Mouse (Mus musculus) kidney, postnatal 0 days (tissue): ENCODE data around the gene Gm6525. TPM values are rescaled to one million over a fixed set of nuclear protein-coding genes. Genes with fewer than 3 reads are reported as not detected.

Experiments used
- ATAC-seq: fragments of 200-750 bp; cut with Nextera tagmentation; replicated peaks from 2 replicates; pipeline ENCODE4 v1.8.0; 2017; ENCODE audit warnings: low read depth, moderate number of reproducible peaks, moderate TSS enrichment, moderate library complexity; ENCODE audit not compliant: low FRiP score
- DNase-seq: peaks from one replicate; pipeline ENCODE4 v3.0.0-alpha.2; 2016; ENCODE audit warnings: low spot score
- H3K27ac ChIP-seq: fragments of 300-500 bp; sonication (generic); 2 replicates; pipeline ENCODE4 v1.5.1; 2014; ENCODE audit warnings: mild to moderate bottlenecking
- H3K27me3 ChIP-seq: fragments of 300-500 bp; sonication (generic); 2 replicates; pipeline ENCODE4 v1.6.1; 2014; ENCODE audit warnings: low read length, mixed read lengths; ENCODE audit not compliant: insufficient read depth
- H3K36me3 ChIP-seq: fragments of 300-500 bp; sonication (generic); 2 replicates; pipeline ENCODE4 v1.6.1; 2014; ENCODE audit warnings: low read length, mixed read lengths; ENCODE audit not compliant: insufficient read depth
- H3K4me1 ChIP-seq: fragments of 300-500 bp; sonication (generic); replicated peaks from 2 replicates; pipeline ENCODE4 v1.6.1; 2014; ENCODE audit warnings: antibody characterized with exemption, low read length, mixed read lengths; ENCODE audit not compliant: insufficient read depth
- H3K4me2 ChIP-seq: fragments of 300-500 bp; sonication (generic); 2 replicates; pipeline ENCODE4 v1.6.1; 2014; ENCODE audit warnings: mild to moderate bottlenecking, low read length, moderate library complexity, mixed read lengths
- H3K4me3 ChIP-seq: fragments of 300-500 bp; sonication (generic); replicated peaks from 2 replicates; pipeline ENCODE4 v1.5.1; 2014; ENCODE audit warnings: low read depth, low read length
- H3K9ac ChIP-seq: fragments of 300-500 bp; sonication (generic); 2 replicates; pipeline ENCODE4 v1.6.1; 2014; ENCODE audit warnings: low read depth, low read length
- H3K9me3 ChIP-seq: fragments of 300-500 bp; sonication (generic); replicated peaks from 2 replicates; pipeline ENCODE4 v1.6.1; 2016; ENCODE audit warnings: low read length, inconsistent platforms, mixed read lengths
- CTCF ChIP-seq: IDR thresholded peaks from 2 replicates; pipeline ENCODE4 v1.5.1; 2016; ENCODE audit warnings: antibody characterized with exemption, low read depth, mild to moderate bottlenecking, moderate library complexity
- WGBS: fragments of 180-500 bp; shearing (Covaris S2); extraction: QIAGEN DNeasy Blood & Tissue Kit; methylation state at CpG from one replicate; pipeline ENCODE4 v1.1.7; 2014; 5-methylcytosine and 5-hydroxymethylcytosine counted together
- polyA plus RNA-seq: library from polyadenylated mRNA; unstranded; fragments of >200 nt; fragmentation: Nextera tagmentation; extraction: Ambion mirVana; gene quantifications from 2 replicates; pipeline ENCODE4 v1.2.1, GENCODE M21; 2015

The Gm6525 gene
- polyA plus RNA-seq, 1 experiment from 2014 or later: 0.66 TPM

DNA sequence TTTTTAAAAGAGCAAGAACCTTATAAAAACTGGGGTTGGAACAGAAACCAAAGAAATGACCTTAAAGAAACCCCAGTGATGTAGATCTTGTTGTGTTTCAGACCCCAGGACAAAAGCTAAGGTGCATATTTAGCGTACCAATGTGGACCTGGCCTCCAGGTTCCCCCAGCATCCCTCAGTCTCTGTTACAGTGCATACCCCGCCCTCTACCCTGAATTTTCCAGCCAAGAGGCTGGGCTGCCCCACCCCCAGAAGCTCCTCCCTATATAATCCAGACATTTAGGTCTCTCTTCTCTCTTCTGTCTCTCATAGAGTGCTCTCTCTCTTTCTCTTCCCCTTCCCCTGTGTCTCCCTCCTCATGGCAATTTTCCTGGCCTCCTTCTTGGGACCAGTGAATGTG lies 6.4 kb downstream of the Gm6525 start:
- no peak for TF ChIP-seq CTCF
- ATAC-seq: no peak

DNA sequence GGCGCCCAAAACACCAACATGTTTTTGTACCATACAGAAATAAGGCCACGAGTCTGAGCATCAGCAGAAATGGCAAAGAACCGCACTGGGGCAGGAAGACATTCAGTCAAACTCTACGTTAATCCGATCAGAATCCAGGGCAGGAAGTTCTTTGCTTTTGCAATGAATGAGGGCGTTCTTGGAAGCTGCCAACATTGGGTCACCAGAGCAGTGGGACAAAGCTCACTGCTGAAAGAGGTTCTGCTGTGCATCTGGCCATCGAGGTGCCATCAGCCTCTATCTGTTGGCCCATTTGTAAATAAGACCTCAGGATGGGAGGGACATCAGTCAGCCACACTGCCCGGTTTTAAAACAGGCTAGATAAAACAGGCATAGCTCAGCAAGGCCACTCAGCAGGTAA lies 7.2 kb downstream of the Gm6525 start:
- H3K27me3 ChIP-seq: no peaks in the 10 kb centered on the region
- no peak for TF ChIP-seq CTCF

More for the DNA sequence above, 6.4 kb downstream of the Gm6525 start:
- no peaks in the 10 kb centered on the region for H3K4me1 ChIP-seq
- H3K4me2 ChIP-seq: no peak overlapping the region
- H3K36me3 ChIP-seq: no peaks in the 10 kb centered on the region
- H3K9me3 ChIP-seq: no peaks in the 10 kb centered on the region
- 89% methylated on average over 2 of the region's 2 CpGs for WGBS
- no peak overlapping the region for H3K27ac ChIP-seq
- no peak for DNase-seq
- no peak overlapping the region for H3K4me3 ChIP-seq
- no peak overlapping the region for H3K9ac ChIP-seq
- no peaks in the 10 kb centered on the region for H3K27me3 ChIP-seq

DNA sequence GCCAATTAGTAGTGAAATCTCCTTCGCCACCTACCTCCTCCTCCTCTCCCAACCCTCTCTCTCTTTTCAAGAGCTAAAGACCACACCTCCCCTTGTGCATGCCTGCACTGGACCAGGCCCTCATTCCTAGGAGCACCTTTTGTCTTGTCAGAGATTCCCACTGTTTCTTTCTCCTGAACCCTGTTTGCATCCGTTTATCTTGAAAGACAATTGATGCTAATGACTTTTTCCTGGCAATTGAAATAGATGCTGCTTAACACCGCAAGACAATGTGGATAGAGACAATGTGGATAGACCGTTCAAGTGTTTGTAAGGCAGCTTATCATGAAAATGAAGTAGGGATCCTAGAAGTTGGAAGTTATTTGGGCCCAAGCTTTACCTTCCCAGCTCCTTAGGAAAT lies 7.8 kb downstream of the Gm6525 start:
- no peak overlapping the region for H3K27ac ChIP-seq
- no peak for ATAC-seq
- WGBS: 71% methylated on average over 4 of the region's 4 CpGs

More for the DNA sequence above, 7.2 kb downstream of the Gm6525 start:
- H3K36me3 ChIP-seq: no peaks in the 10 kb centered on the region
- H3K4me1 ChIP-seq: no peaks in the 10 kb centered on the region
- ATAC-seq (no peak), DNase-seq (no peak)
- H3K9ac ChIP-seq: no peak overlapping the region
- no peak overlapping the region for H3K4me2 ChIP-seq
- no peak overlapping the region for H3K27ac ChIP-seq
- no peak overlapping the region for H3K4me3 ChIP-seq
- 65% methylated on average over 8 of the region's 8 CpGs for WGBS
- no peaks in the 10 kb centered on the region for H3K9me3 ChIP-seq

DNA sequence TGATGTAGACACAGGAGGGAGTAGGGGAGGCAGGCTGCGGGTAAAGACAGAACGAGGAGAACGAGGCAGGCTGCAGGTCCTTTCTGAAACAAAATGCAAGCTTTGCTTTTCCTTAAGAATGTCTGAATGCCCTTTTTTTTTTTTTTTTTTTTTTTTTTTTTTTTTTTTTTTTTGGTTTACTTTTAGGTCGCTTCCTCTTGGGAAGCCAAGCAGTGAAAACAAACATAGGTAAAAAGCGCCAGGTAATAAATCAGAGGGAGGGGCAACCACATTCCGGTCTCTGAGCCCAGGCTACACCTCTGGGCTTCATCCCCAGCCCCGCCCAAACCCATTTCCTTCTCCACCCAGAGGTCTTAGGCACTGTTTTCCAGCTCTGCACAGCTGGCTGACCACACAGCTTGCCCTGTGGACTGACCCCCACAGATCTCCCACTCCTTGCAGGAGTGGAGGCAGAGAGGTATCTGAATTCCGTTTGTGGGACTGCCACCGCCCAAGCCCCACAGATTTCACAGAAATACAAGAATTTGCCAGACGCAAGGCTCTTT lies 15.8 kb downstream of the Gm6525 start:
- Histone ChIP-seq H3K27ac (no peak overlapping the region), H3K4me1 (peaks cover 4% of the 10 kb centered on the region; the same call in 1 of the 2 replicates), H3K36me3 (no peaks in the 10 kb centered on the region), H3K27me3 (no peaks in the 10 kb centered on the region), H3K4me2 (peak overlapping the region; percentile 50), H3K9ac (peak overlapping the region; percentile 4; the same call in 1 of the 2 replicates), H3K4me3 (peak overlapping the region; percentile 29; the same call in 1 of the 2 replicates), H3K9me3 (no peaks in the 10 kb centered on the region)
- ATAC-seq: peak; percentile 78
- WGBS: 17% methylated on average over 10 of the region's 10 CpGs
- peak; percentile 63 for DNase-seq
- no peak for TF ChIP-seq CTCF

More for the DNA sequence above, 7.8 kb downstream of the Gm6525 start:
- H3K4me2 ChIP-seq: no peak overlapping the region
- no peaks in the 10 kb centered on the region for H3K27me3 ChIP-seq
- H3K9me3 ChIP-seq: no peaks in the 10 kb centered on the region
- H3K36me3 ChIP-seq: no peaks in the 10 kb centered on the region
- no peak for DNase-seq
- no peak overlapping the region for H3K9ac ChIP-seq
- TF ChIP-seq CTCF: no peak
- no peaks in the 10 kb centered on the region for H3K4me1 ChIP-seq
- H3K4me3 ChIP-seq: no peak overlapping the region

DNA sequence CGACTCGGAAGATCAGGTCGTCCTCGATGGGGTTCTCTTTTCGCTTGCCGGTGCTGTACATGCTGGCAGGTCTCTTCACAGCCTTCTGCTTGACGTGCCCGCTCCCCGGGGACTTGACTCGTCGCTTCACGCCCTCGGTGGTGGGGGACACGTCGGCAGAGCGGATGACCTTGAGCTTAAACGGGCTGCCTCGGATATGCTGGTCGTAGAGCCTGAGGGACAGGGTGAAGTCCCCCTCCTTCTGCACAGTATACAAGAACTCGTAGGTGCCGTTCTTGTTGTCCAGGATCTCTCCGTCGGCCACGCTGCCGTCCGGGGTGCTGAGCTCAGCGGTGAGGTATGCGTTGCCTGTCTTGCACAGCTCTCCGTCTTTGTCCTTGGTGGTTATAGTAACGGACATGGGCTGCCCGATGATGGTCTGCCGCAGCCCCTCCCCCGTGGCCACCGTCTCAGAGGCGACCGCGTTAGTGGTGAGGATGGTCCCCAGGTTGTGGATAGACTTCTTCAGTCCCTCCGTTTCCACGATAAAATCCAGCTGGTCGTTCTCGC lies 16.7 kb downstream of the Gm6525 start:
- peak; percentile 30 for DNase-seq
- Histone ChIP-seq H3K4me2 (peak overlapping the region; percentile 50), H3K9me3 (no peaks in the 10 kb centered on the region), H3K4me3 (peak overlapping the region; percentile 29), H3K9ac (peak overlapping the region; percentile 4; the same call in 1 of the 2 replicates), H3K27me3 (no peaks in the 10 kb centered on the region), H3K36me3 (no peaks in the 10 kb centered on the region), H3K27ac (peak overlapping the region; percentile 2; the same call in 1 of the 2 replicates), H3K4me1 (peaks cover 4% of the 10 kb centered on the region; the same call in 1 of the 2 replicates)
- 10% methylated on average over 41 of the region's 41 CpGs for WGBS
- TF ChIP-seq CTCF: no peak
- peak; percentile 18; the same call in 1 of the 2 replicates for ATAC-seq

DNA sequence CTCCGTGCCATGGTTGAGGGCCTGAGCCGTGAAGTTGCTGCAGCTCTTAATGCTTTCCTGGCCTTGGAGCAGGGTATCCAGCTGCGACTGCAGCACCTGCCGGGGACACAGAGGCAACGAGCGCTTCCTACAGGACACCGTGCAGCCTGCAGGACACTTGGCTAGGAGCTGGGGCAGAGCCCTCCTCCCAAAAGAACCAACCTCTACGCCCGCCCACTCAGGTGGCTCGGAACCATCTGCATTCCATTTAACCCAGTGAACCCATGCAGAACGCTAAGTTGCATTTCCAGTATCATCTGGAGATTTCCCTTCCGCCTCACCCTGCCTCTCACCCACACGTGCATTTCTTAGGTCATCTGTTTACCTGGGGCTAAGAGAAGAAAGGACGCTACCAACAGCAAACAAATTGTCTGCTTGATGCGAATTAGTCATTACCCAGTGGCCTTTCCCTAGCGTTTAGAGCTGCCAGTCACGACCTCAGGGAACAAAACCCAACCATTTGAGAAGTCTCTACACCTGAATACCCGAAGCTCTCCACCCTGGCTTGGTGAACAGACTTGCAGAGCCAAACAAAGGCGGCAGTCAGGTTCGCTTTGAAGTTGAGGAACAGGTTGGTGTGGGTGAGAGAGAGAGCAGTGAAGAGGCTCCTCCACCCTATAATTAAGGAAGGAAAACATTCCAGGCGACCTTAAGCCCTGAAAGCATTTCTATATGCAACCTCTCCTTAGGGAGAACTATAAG lies 17.4 kb downstream of the Gm6525 start:
- 46% methylated on average over 21 of the region's 21 CpGs for WGBS
- Histone ChIP-seq H3K4me1 (peaks cover 4% of the 10 kb centered on the region; the same call in 1 of the 2 replicates), H3K9me3 (no peaks in the 10 kb centered on the region), H3K9ac (0 out of 2 replicates have a peak overlapping the region, but pooled peaks have one; percentile 4), H3K36me3 (no peaks in the 10 kb centered on the region), H3K27me3 (no peaks in the 10 kb centered on the region), H3K4me3 (peak overlapping the region; percentile 29), H3K4me2 (peak overlapping the region; percentile 50), H3K27ac (0 out of 2 replicates have a peak overlapping the region, but pooled peaks have one; percentile 2)
- ATAC-seq: peak; percentile 26
- DNase-seq: peak; percentile 16
- peak; percentile 39; the same call in 1 of the 2 replicates for TF ChIP-seq CTCF
